Mouse (Mus musculus): Measurements from ENCODE around the gene Matn3. TPM values are rescaled to one million over a fixed set of nuclear protein-coding genes. Genes with fewer than 3 reads are reported as not detected.
A peak's percentile ranks its signal among the peaks of the same experiment; 100 is the strongest.

The Matn3 gene
- polyA plus RNA-seq, 1 experiment from 2014 or later: 0.20 TPM

- H3K36me3 ChIP-seq: peaks cover 41% of the 10 kb centered on the region
- DNase-seq (no peak), ATAC-seq (ENCODE audit: low read depth) (no peak)
- no peaks in the 10 kb centered on the region for H3K9me3 ChIP-seq (replicated peaks)
- no peak overlapping the region for H3K9ac ChIP-seq
- no peak overlapping the region for H3K4me2 ChIP-seq
- no peaks in the 10 kb centered on the region for H3K4me1 ChIP-seq (replicated peaks)
- no peak overlapping the region for H3K4me3 ChIP-seq (replicated peaks)
- WGBS (ENCODE audit: insufficient replicate concordance): 62% methylated on average over 12 of the region's 12 CpGs
- H3K27me3 ChIP-seq: no peaks in the 10 kb centered on the region
- no peak overlapping the region for H3K27ac ChIP-seq
Measured at GRCm38 (mm10) chr12:8940011-8941005, 7.4 kb upstream of the Matn3 start.

- H3K36me3 ChIP-seq: peaks cover 32% of the 10 kb centered on the region
- no peak overlapping the region for H3K27ac ChIP-seq
- 0 out of 2 replicates have a peak, but pooled peaks cover 6% of the 10 kb centered on the region for H3K27me3 ChIP-seq
- H3K9me3 ChIP-seq (replicated peaks): no peaks in the 10 kb centered on the region
- H3K4me1 ChIP-seq (replicated peaks): no peaks in the 10 kb centered on the region
- H3K4me3 ChIP-seq (replicated peaks): no peak overlapping the region
- ATAC-seq (ENCODE audit: low read depth) (no peak), DNase-seq (no peak)
- 64% methylated on average over 4 of the region's 4 CpGs for WGBS (ENCODE audit: insufficient replicate concordance)
- H3K4me2 ChIP-seq: no peak overlapping the region
- H3K9ac ChIP-seq: no peak overlapping the region
Measured at GRCm38 (mm10) chr12:8941131-8941615, 6.6 kb upstream of the Matn3 start.

- Histone ChIP-seq H3K36me3 (peaks cover 25% of the 10 kb centered on the region), H3K9ac (no peak overlapping the region), H3K9me3 (replicated peaks) (no peaks in the 10 kb centered on the region), H3K4me3 (replicated peaks) (no peak overlapping the region), H3K4me1 (replicated peaks) (no peaks in the 10 kb centered on the region; the same call in 1 of the 2 replicates), H3K4me2 (no peak overlapping the region), H3K27ac (no peak overlapping the region), H3K27me3 (peaks cover 8% of the 10 kb centered on the region; the same call in 1 of the 2 replicates)
- 28% methylated on average over 4 of the region's 4 CpGs for WGBS (ENCODE audit: insufficient replicate concordance)
- DNase-seq: no peak
- no peak for ATAC-seq (ENCODE audit: low read depth)
Measured at GRCm38 (mm10) chr12:8941699-8942392, 5.9 kb upstream of the Matn3 start.

GRCm38 (mm10) chr12:8947163-8947562 is 566 bp upstream of the Matn3 start:
- no peaks in the 10 kb centered on the region for H3K9me3 ChIP-seq (replicated peaks)
- H3K4me2 ChIP-seq: peak overlapping the region; percentile 70
- WGBS (ENCODE audit: insufficient replicate concordance): 33% methylated on average over 9 of the region's 9 CpGs
- peaks cover 8% of the 10 kb centered on the region for H3K4me1 ChIP-seq (replicated peaks)
- no peak overlapping the region for H3K9ac ChIP-seq
- no peak for DNase-seq
- H3K27ac ChIP-seq: no peak overlapping the region
- H3K4me3 ChIP-seq (replicated peaks): 0 out of 2 replicates have a peak overlapping the region, but pooled peaks have one; percentile 51
- no peaks in the 10 kb centered on the region for H3K36me3 ChIP-seq
- H3K27me3 ChIP-seq: peaks cover 36% of the 10 kb centered on the region
- ATAC-seq (ENCODE audit: low read depth): no peak

- H3K9ac ChIP-seq: no peak overlapping the region
Measured at GRCm38 (mm10) chr12:8953136-8953535, 5.4 kb downstream of the Matn3 start.

GRCm38 (mm10) chr12:8954161-8954561 is 6.4 kb downstream of the Matn3 start:
- WGBS (ENCODE audit: insufficient replicate concordance): 61% methylated on average over 9 of the region's 9 CpGs
- Histone ChIP-seq H3K9ac (no peak overlapping the region), H3K36me3 (no peaks in the 10 kb centered on the region), H3K9me3 (replicated peaks) (no peaks in the 10 kb centered on the region), H3K27ac (no peak overlapping the region), H3K4me3 (replicated peaks) (no peak overlapping the region), H3K4me1 (replicated peaks) (no peaks in the 10 kb centered on the region), H3K4me2 (no peak overlapping the region), H3K27me3 (peaks cover 6% of the 10 kb centered on the region; the same call in 1 of the 2 replicates)
- DNase-seq (no peak), ATAC-seq (ENCODE audit: low read depth) (no peak)

More at GRCm38 (mm10) chr12:8953136-8953535, 5.4 kb downstream of the Matn3 start:
- DNase-seq (no peak), ATAC-seq (ENCODE audit: low read depth) (no peak)
- H3K4me2 ChIP-seq: no peak overlapping the region
- WGBS (ENCODE audit: insufficient replicate concordance): 73% methylated on average over 10 of the region's 10 CpGs
- H3K27ac ChIP-seq: no peak overlapping the region
- peaks cover 2% of the 10 kb centered on the region for H3K4me1 ChIP-seq (replicated peaks)
- H3K4me3 ChIP-seq (replicated peaks): no peak overlapping the region
- H3K36me3 ChIP-seq: no peaks in the 10 kb centered on the region
- peaks cover 16% of the 10 kb centered on the region for H3K27me3 ChIP-seq
- no peaks in the 10 kb centered on the region for H3K9me3 ChIP-seq (replicated peaks)

GRCm38 (mm10) chr12:8961607-8962316 is 14.0 kb downstream of the Matn3 start:
- H3K27ac ChIP-seq: no peak overlapping the region
- 64% methylated on average over 9 of the region's 9 CpGs for WGBS (ENCODE audit: insufficient replicate concordance)
- no peaks in the 10 kb centered on the region for H3K4me1 ChIP-seq (replicated peaks)
- DNase-seq: no peak
- H3K27me3 ChIP-seq: peaks cover 6% of the 10 kb centered on the region; the same call in 1 of the 2 replicates
- H3K9ac ChIP-seq: no peak overlapping the region
- ATAC-seq (ENCODE audit: low read depth): no peak
- no peak overlapping the region for H3K4me2 ChIP-seq
- no peaks in the 10 kb centered on the region for H3K36me3 ChIP-seq
- no peak overlapping the region for H3K4me3 ChIP-seq (replicated peaks)
- H3K9me3 ChIP-seq (replicated peaks): no peaks in the 10 kb centered on the region

GRCm38 (mm10) chr12:8969828-8970227 is 22.1 kb downstream of the Matn3 start:
- 20% methylated on average over 9 of the region's 9 CpGs for WGBS (ENCODE audit: insufficient replicate concordance)
- DNase-seq (no peak), ATAC-seq (ENCODE audit: low read depth) (no peak)
- Histone ChIP-seq H3K4me3 (replicated peaks) (no peak overlapping the region), H3K36me3 (no peaks in the 10 kb centered on the region), H3K9me3 (replicated peaks) (no peaks in the 10 kb centered on the region), H3K9ac (no peak overlapping the region), H3K4me1 (replicated peaks) (peaks cover 13% of the 10 kb centered on the region), H3K27me3 (peaks cover 47% of the 10 kb centered on the region), H3K27ac (no peak overlapping the region), H3K4me2 (no peak overlapping the region)

GRCm38 (mm10) chr12:8973820-8974465 is 26.2 kb downstream of the Matn3 start, which contains the start of gene Wdr35:
Gene Wdr35, plus strand, starts transcription at chr12:8973892.
- Histone ChIP-seq H3K4me2 (peak within 1 kb of the TSS; percentile 80), H3K9ac (peak within 1 kb of the TSS; percentile 43; the same call in 1 of the 2 replicates), H3K27me3 (peaks cover 52% of the 10 kb centered on the region), H3K36me3 (no peaks in the 10 kb centered on the region), H3K4me1 (replicated peaks) (peaks cover 13% of the 10 kb centered on the region), H3K27ac (no peak within 1 kb of the TSS), H3K9me3 (replicated peaks) (no peaks in the 10 kb centered on the region), H3K4me3 (replicated peaks) (peak within 1 kb of the TSS; percentile 64)
- ATAC-seq (ENCODE audit: low read depth) (peak; percentile 85), DNase-seq (peak; percentile 75)
- WGBS (ENCODE audit: insufficient replicate concordance): under 1% methylated on average over 45 of the region's 45 CpGs

GRCm38 (mm10) chr12:8975076-8975475 is 27.3 kb downstream of the Matn3 start:
- ATAC-seq (ENCODE audit: low read depth): no peak
- Histone ChIP-seq H3K27ac (no peak overlapping the region), H3K4me3 (replicated peaks) (no peak overlapping the region), H3K4me1 (replicated peaks) (peaks cover 13% of the 10 kb centered on the region), H3K4me2 (no peak overlapping the region), H3K9me3 (replicated peaks) (no peaks in the 10 kb centered on the region), H3K9ac (no peak overlapping the region), H3K36me3 (no peaks in the 10 kb centered on the region), H3K27me3 (peaks cover 43% of the 10 kb centered on the region)
- no peak for DNase-seq
- 61% methylated on average over 3 of the region's 3 CpGs for WGBS (ENCODE audit: insufficient replicate concordance)

Measured in liver, embryonic 13.5 days (tissue).